Mouse (Mus musculus) hindbrain, embryonic 15.5 days (tissue): Measurements from ENCODE around the gene Yaf2. TPM values are rescaled to one million over a fixed set of nuclear protein-coding genes. Genes with fewer than 3 reads are reported as not detected.
"Not testable (repeated sequence)": the region's sequence is repeated elsewhere in the genome, so short reads cannot be mapped to it uniquely, and the experiment has no call there.

Experiments used
- ATAC-seq: fragments of 200-750 bp; cut with Nextera tagmentation; 2 replicates; pipeline ENCODE4 v1.8.0; 2017; ENCODE audit warnings: low read depth, moderate number of reproducible peaks, moderate TSS enrichment; ENCODE audit not compliant: low FRiP score
- H3K27ac ChIP-seq: fragments of 300-500 bp; sonication (generic); replicated peaks from 2 replicates; pipeline ENCODE4 v1.5.1; 2015; ENCODE audit warnings: mild to moderate bottlenecking, inconsistent platforms
- H3K27me3 ChIP-seq: fragments of 300-500 bp; sonication (generic); 2 replicates; pipeline ENCODE4 v1.6.1; 2015; ENCODE audit warnings: control low read depth, inconsistent platforms
- H3K36me3 ChIP-seq: fragments of 300-500 bp; sonication (generic); 2 replicates; pipeline ENCODE4 v1.6.1; 2015; ENCODE audit warnings: control low read depth, inconsistent platforms
- H3K4me1 ChIP-seq: fragments of 300-500 bp; sonication (generic); replicated peaks from 2 replicates; pipeline ENCODE4 v1.6.1; 2015; ENCODE audit warnings: control low read depth, inconsistent platforms
- H3K4me2 ChIP-seq: fragments of 300-500 bp; sonication (generic); 2 replicates; pipeline ENCODE4 v1.6.1; 2015; ENCODE audit warnings: moderate library complexity, mild to moderate bottlenecking, inconsistent platforms
- H3K4me3 ChIP-seq: fragments of 300-500 bp; sonication (generic); 2 replicates; pipeline ENCODE4 v1.5.1; 2015; ENCODE audit warnings: mild to moderate bottlenecking, inconsistent platforms
- H3K9ac ChIP-seq: fragments of 300-500 bp; sonication (generic); 2 replicates; pipeline ENCODE4 v1.6.1; 2015; ENCODE audit warnings: inconsistent platforms
- H3K9me3 ChIP-seq: fragments of 300-500 bp; sonication (generic); 2 replicates; pipeline ENCODE4 v1.6.1; 2016; ENCODE audit warnings: control low read depth, inconsistent platforms
- WGBS: fragments of 180-500 bp; shearing (Covaris S2); methylation state at CpG from one replicate; pipeline ENCODE4 v1.1.7; 2015; 5-methylcytosine and 5-hydroxymethylcytosine counted together
- polyA plus RNA-seq: library from polyadenylated mRNA; unstranded; fragments of >200 nt; fragmentation: Nextera tagmentation; extraction: Ambion mirVana; gene quantifications from 2 replicates; pipeline ENCODE4 v1.2.1, GENCODE M21; 2015

The Yaf2 gene
- polyA plus RNA-seq, 1 experiment from 2014 or later: 131 TPM

GRCm38 (mm10) chr15:93335821-93336657 lies 696 bp downstream of the Yaf2 start:
- Histone ChIP-seq H3K4me3 (peak overlapping the region; percentile 91), H3K27ac (peak overlapping the region; percentile 95), H3K9ac (peak overlapping the region; percentile 92), H3K9me3 (no peaks in the 10 kb centered on the region), H3K4me2 (peak overlapping the region; percentile 77), H3K4me1 (peaks cover 23% of the 10 kb centered on the region), H3K27me3 (no peaks in the 10 kb centered on the region), H3K36me3 (no peaks in the 10 kb centered on the region)
- ATAC-seq: peak; percentile 67
- under 1% methylated on average over 75 of the region's 110 CpGs for WGBS

- ATAC-seq: no peak
- no peaks in the 10 kb centered on the region for H3K36me3 ChIP-seq
- no peaks in the 10 kb centered on the region for H3K9me3 ChIP-seq
- H3K9ac ChIP-seq: no peak overlapping the region
- H3K4me3 ChIP-seq: no peak overlapping the region
- WGBS: 87% methylated on average over 11 of the region's 11 CpGs
- peaks cover 14% of the 10 kb centered on the region for H3K4me1 ChIP-seq
- H3K4me2 ChIP-seq: no peak overlapping the region
- no peak overlapping the region for H3K27ac ChIP-seq
- no peaks in the 10 kb centered on the region for H3K27me3 ChIP-seq
Measured at GRCm38 (mm10) chr15:93331256-93331655, 5.5 kb downstream of the Yaf2 start.

GRCm38 (mm10) chr15:93327235-93327634 lies 9.5 kb downstream of the Yaf2 start:
- Histone ChIP-seq H3K27ac (no peak overlapping the region), H3K9me3 (no peaks in the 10 kb centered on the region), H3K36me3 (no peaks in the 10 kb centered on the region), H3K4me3 (no peak overlapping the region), H3K9ac (no peak overlapping the region), H3K4me1 (peaks cover 9% of the 10 kb centered on the region), H3K4me2 (no peak overlapping the region), H3K27me3 (no peaks in the 10 kb centered on the region)
- 54% methylated on average over 3 of the region's 3 CpGs for WGBS
- ATAC-seq: no peak

- 71% methylated on average over 10 of the region's 10 CpGs for WGBS
- Histone ChIP-seq H3K36me3 (no peaks in the 10 kb centered on the region), H3K4me3 (no peak overlapping the region), H3K4me2 (no peak overlapping the region), H3K9ac (no peak overlapping the region), H3K4me1 (peaks cover 9% of the 10 kb centered on the region), H3K27me3 (no peaks in the 10 kb centered on the region), H3K9me3 (no peaks in the 10 kb centered on the region), H3K27ac (no peak overlapping the region)
- ATAC-seq: no peak
Measured at GRCm38 (mm10) chr15:93326651-93327050, 10.1 kb downstream of the Yaf2 start.

- no peak overlapping the region for H3K4me3 ChIP-seq
- ATAC-seq: no peak
- H3K4me1 ChIP-seq: peaks cover 9% of the 10 kb centered on the region
- H3K27ac ChIP-seq: no peak overlapping the region
- 73% methylated on average over 5 of the region's 5 CpGs for WGBS
- no peaks in the 10 kb centered on the region for H3K27me3 ChIP-seq
- H3K9ac ChIP-seq: no peak overlapping the region
- H3K4me2 ChIP-seq: no peak overlapping the region
- no peaks in the 10 kb centered on the region for H3K36me3 ChIP-seq
- no peaks in the 10 kb centered on the region for H3K9me3 ChIP-seq
Measured at GRCm38 (mm10) chr15:93325360-93325759, 11.4 kb downstream of the Yaf2 start.

GRCm38 (mm10) chr15:93318781-93319180 lies 18.0 kb downstream of the Yaf2 start:
- WGBS: 87% methylated on average over 1 of the region's 1 CpGs
- no peak for ATAC-seq
- H3K9ac ChIP-seq: no peak overlapping the region

GRCm38 (mm10) chr15:93310304-93310703 lies 26.4 kb downstream of the Yaf2 start:
- ATAC-seq, H3K27me3 ChIP-seq, H3K4me1 ChIP-seq, H3K27ac ChIP-seq, H3K36me3 ChIP-seq, H3K4me3 ChIP-seq, H3K4me2 ChIP-seq, H3K9ac ChIP-seq, H3K9me3 ChIP-seq: not testable (repeated sequence)
- WGBS: 94% methylated on average over 4 of the region's 4 CpGs

More at GRCm38 (mm10) chr15:93318781-93319180, 18.0 kb downstream of the Yaf2 start:
- Histone ChIP-seq H3K27me3 (no peaks in the 10 kb centered on the region), H3K27ac (no peak overlapping the region), H3K4me1 (peaks cover 6% of the 10 kb centered on the region; the same call in 1 of the 2 replicates), H3K36me3 (no peaks in the 10 kb centered on the region), H3K4me2 (no peak overlapping the region), H3K9me3 (no peaks in the 10 kb centered on the region), H3K4me3 (no peak overlapping the region)

GRCm38 (mm10) chr15:93298197-93298596 lies 38.5 kb downstream of the Yaf2 start:
- no peak overlapping the region for H3K4me3 ChIP-seq
- no peaks in the 10 kb centered on the region for H3K36me3 ChIP-seq
- H3K4me1 ChIP-seq: peaks cover 6% of the 10 kb centered on the region; the same call in 1 of the 2 replicates
- no peak overlapping the region for H3K9ac ChIP-seq
- no peaks in the 10 kb centered on the region for H3K27me3 ChIP-seq
- no peak overlapping the region for H3K4me2 ChIP-seq
- H3K9me3 ChIP-seq: no peaks in the 10 kb centered on the region
- H3K27ac ChIP-seq: no peak overlapping the region
- ATAC-seq: no peak
- 77% methylated on average over 2 of the region's 2 CpGs for WGBS

GRCm38 (mm10) chr15:93294483-93294882 lies 42.3 kb downstream of the Yaf2 start:
- H3K4me2 ChIP-seq: no peak overlapping the region
- no peak overlapping the region for H3K4me3 ChIP-seq
- no peak for ATAC-seq
- no peak overlapping the region for H3K27ac ChIP-seq
- H3K27me3 ChIP-seq: no peaks in the 10 kb centered on the region
- H3K4me1 ChIP-seq: peaks cover 12% of the 10 kb centered on the region
- no peaks in the 10 kb centered on the region for H3K9me3 ChIP-seq
- H3K36me3 ChIP-seq: no peaks in the 10 kb centered on the region
- H3K9ac ChIP-seq: no peak overlapping the region
- 90% methylated on average over 11 of the region's 11 CpGs for WGBS

- no peak overlapping the region for H3K4me2 ChIP-seq
- no peak overlapping the region for H3K9ac ChIP-seq
- ATAC-seq: no peak
- WGBS: 90% methylated on average over 4 of the region's 4 CpGs
- no peaks in the 10 kb centered on the region for H3K27me3 ChIP-seq
- no peaks in the 10 kb centered on the region for H3K9me3 ChIP-seq
- peaks cover 8% of the 10 kb centered on the region; the same call in 1 of the 2 replicates for H3K4me1 ChIP-seq
- no peaks in the 10 kb centered on the region for H3K36me3 ChIP-seq
- H3K4me3 ChIP-seq: no peak overlapping the region
- no peak overlapping the region for H3K27ac ChIP-seq
Measured at GRCm38 (mm10) chr15:93288321-93288720, 48.4 kb downstream of the Yaf2 start.

- WGBS: 75% methylated on average over 2 of the region's 2 CpGs
- Histone ChIP-seq H3K4me3 (no peak overlapping the region), H3K27ac (no peak overlapping the region), H3K4me2 (no peak overlapping the region), H3K4me1 (peaks cover 3% of the 10 kb centered on the region; the same call in 1 of the 2 replicates), H3K36me3 (no peaks in the 10 kb centered on the region), H3K9ac (no peak overlapping the region), H3K9me3 (no peaks in the 10 kb centered on the region), H3K27me3 (no peaks in the 10 kb centered on the region)
- ATAC-seq: no peak
Measured at GRCm38 (mm10) chr15:93287628-93288027, 49.1 kb downstream of the Yaf2 start.

GRCm38 (mm10) chr15:93285244-93285643 lies 51.5 kb downstream of the Yaf2 start:
- Histone ChIP-seq H3K4me2 (no peak overlapping the region), H3K9ac (no peak overlapping the region), H3K9me3 (no peaks in the 10 kb centered on the region), H3K27ac (no peak overlapping the region), H3K27me3 (no peaks in the 10 kb centered on the region), H3K4me3 (no peak overlapping the region), H3K4me1 (no peaks in the 10 kb centered on the region), H3K36me3 (0 out of 2 replicates have a peak, but pooled peaks cover 4% of the 10 kb centered on the region)
- ATAC-seq: no peak
- WGBS: 80% methylated on average over 15 of the region's 15 CpGs
